Mouse (Mus musculus) small intestine, adult 2 months (tissue): ENCODE measurements around the gene Ppm1h.

Experiments
- CTCF ChIP-seq: fragments of 200-500 bp; IDR thresholded peaks from 2 replicates; pipeline ENCODE4 v1.5.1; 2012; ENCODE audit warnings: low read depth, mild to moderate bottlenecking, control low read depth, inconsistent platforms, low read length, moderate library complexity, mixed read lengths; ENCODE audit not compliant: insufficient replicate concordance, insufficient read length; ENCODE audit errors: extremely low read depth
- POLR2A ChIP-seq: fragments of 200-500 bp; IDR thresholded peaks from 2 replicates; pipeline ENCODE4 v1.6.1; 2012; ENCODE audit warnings: low read depth, mild to moderate bottlenecking, control low read depth, inconsistent platforms, low read length, moderate library complexity

DNA sequence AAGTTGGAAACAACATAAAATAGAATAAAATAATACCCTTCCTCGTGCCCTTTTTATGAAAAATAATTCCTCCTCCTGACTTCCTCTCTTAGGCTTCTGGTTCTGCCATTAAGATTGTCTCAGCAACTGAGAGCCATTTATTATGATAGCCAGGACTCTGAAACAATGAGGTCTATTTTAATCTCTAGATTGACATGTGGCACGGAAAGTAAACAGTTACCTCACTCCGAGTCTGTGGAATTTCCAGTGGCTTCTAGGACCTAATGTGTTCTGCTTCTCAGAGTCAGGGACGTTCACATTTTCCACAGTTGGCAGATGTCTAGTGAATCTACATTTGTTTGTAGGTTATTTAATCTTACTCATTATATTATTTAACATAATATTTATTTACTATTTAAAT lies 87.0 kb downstream of the Ppm1h start:
- TF ChIP-seq POLR2A: no peak
- TF ChIP-seq CTCF: no peak
